Mouse (Mus musculus): ENCODE results near the gene Dennd1a.

Gene Dennd1a

GRCm38 (mm10) chr2:37814820-37815361, 472.3 kb downstream of the Dennd1a start:
- DNase-seq (ENCODE audit: low read depth), result no peak

- no peak for DNase-seq (ENCODE audit: low read depth)
Observed at GRCm38 (mm10) chr2:37812401-37812800, 474.8 kb downstream of the Dennd1a start.

- DNase-seq (ENCODE audit: low read depth), result no peak
Observed at GRCm38 (mm10) chr2:37811682-37812081, 475.5 kb downstream of the Dennd1a start.

DNA sequence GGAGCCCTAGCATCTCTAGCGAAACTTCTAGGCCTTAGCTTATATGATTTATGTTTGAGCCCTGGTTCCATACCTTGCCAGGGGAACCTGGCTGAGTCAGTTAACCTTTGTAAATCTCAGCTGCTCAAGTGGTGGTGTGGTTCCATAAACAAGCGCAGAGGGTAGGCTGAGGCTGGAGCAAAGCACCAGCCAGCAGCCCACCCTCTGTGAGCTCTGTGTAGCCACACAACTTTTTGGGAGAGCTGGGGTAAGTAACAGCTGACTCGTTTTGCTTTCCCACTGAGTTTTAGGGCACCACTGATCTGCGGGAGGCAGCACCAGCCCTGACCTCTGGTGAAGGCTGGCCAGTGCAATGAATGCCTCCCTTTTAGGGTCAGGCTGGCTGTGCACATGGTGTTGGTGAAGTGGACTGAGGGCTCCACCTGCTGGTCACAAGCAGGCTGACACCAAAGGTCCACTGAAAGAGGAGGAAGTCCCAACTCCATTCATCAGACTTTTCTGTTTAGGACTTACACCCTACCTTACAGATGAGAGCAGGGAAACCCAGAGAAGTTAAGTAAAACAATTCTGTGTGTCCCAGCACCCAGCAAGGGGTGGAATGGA, 484.5 kb downstream of the Dennd1a start:
- peak; percentile 83 for DNase-seq (ENCODE audit: low read depth)

DNA sequence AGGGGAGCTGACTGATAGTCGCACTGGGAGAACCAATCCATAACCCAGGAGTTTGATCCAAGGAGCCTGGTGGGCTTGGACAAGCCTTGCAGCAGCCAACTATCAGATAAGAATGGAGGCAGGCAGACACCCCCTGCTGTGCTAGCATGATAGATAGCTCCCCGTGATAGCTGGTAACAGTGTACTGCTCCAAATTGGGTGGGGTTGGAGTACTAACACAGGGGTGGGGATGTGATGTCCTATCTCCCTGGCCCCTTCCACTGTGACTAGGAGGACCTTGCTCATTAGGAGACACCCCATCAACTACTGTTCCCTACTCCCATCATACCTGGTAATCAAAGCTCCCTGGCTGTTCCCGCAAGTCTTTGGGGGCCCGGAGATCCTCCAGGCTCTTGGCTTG, 485.5 kb downstream of the Dennd1a start:
- no peak for DNase-seq (ENCODE audit: low read depth)

- DNase-seq (ENCODE audit: low read depth), result no peak
Observed at GRCm38 (mm10) chr2:37799137-37799536, 488.1 kb downstream of the Dennd1a start.

GRCm38 (mm10) chr2:37797046-37797445, 490.1 kb downstream of the Dennd1a start:
- no peak for DNase-seq (ENCODE audit: low read depth)

DNA sequence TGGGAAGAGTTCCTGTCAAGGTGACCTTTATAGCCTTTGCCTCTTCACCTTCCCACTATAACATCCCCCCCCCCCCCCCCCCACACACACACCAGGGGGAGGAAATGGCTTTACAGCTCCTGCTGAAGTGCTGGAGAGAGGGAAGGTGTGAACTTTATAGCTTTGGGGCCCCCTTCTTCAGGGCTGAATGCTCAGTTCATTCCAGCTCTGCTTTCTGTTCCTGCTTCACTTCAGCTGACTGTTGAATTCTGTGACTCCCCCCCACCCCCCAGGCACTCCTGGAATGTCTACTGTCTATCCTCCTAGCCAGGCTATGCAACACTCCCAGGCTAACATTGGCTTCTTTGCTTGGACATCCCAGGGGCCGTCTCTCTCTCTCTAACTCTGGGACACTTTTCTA, 491.2 kb downstream of the Dennd1a start:
- DNase-seq (ENCODE audit: low read depth), result no peak

DNA sequence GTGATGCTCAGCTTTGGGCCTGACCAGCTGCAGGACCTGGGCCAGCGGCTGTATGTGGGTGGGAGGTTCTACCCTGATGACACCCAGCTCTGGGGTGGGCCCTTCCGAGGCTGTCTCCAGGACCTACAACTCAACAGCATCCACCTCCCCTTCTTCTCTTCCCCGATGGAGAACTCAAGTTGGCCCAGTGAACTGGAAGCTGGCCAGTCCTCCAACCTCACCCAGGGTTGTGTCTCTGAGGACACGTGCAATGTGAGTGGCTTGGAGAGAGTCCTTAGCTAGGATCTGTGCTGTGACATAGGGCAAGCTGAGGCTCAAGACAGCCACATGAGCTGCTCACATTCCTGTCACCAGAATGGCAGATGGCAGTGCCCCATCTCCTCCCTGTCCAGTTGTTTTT, 495.9 kb downstream of the Dennd1a start:
- DNase-seq (ENCODE audit: low read depth), result no peak

DNA sequence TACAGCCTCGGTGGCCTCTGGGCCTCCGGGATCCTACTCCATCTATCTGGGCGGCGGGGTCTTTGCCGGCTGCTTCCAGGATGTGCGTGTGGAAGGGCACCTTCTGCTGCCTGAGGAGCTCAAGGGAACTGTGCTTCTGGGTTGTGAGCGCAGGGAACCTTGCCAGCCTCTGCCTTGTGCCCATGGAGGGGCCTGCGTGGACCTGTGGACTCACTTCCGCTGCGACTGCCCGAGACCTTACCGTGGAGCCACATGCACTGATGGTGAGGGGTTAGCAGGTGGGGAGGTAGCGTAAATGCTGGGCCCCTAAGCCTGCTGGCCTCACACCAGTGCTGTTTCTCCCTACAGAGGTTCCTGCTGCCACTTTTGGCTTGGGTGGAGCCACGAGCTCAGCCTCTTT, 496.5 kb downstream of the Dennd1a start:
- no peak for DNase-seq (ENCODE audit: low read depth)

DNA sequence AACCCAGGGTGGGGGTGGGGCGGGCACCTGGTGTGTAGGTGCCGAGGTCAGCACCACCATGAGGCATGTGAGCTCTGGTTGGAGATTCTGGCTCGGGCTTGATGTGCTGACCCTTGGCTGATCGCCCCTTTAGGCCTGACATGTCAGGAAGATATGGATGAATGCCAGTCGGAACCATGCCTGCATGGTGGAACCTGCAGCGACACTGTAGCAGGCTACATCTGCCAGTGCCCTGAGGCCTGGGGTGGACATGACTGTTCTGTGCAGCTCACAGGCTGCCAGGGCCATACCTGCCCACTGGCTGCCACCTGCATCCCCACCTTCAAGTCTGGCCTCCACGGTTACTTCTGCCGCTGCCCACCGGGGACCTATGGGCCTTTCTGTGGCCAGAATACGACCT, 497.2 kb downstream of the Dennd1a start:
- no peak for DNase-seq (ENCODE audit: low read depth)

GRCm38 (mm10) chr2:37789029-37789428, 498.2 kb downstream of the Dennd1a start:
- DNase-seq (ENCODE audit: low read depth), result no peak

DNA sequence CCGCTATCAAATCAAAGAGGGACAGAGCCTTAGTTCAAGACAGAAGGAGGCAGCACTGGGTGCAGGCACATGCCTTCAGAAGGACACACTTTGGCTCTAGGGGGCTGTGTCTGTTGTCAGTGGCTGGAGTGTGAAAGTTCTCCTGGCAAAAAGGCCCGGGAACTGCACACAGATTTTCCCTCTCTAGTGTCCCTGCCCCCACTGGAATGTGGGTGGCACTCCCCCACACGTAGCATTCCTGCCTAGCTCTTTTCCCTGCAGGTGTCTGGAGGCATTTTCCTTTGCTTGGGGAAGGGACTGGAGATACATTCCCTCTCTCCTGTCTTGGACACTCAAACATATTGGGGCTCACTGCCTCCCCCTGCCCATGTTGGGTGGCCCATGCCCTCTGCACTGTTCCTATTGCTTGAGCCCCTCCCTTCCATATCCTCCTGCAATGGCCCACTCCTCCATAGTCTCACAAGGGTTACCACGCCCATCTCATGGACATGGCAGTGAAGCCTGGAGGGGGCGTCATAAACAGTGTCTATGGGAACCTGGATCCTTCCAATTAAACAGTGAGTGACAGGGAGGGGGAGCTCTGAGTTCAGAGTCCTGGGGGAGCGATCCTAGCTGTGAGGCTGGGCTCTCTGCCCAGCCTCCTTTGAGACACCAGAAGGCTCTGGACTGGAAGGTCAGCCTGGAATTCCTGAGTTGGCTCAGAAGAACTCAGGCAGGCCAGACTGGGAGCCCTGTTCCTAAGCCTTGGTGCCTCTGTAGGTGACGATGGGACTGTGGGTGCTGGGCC, 498.8 kb downstream of the Dennd1a start:
- no peak for DNase-seq (ENCODE audit: low read depth)

DNA sequence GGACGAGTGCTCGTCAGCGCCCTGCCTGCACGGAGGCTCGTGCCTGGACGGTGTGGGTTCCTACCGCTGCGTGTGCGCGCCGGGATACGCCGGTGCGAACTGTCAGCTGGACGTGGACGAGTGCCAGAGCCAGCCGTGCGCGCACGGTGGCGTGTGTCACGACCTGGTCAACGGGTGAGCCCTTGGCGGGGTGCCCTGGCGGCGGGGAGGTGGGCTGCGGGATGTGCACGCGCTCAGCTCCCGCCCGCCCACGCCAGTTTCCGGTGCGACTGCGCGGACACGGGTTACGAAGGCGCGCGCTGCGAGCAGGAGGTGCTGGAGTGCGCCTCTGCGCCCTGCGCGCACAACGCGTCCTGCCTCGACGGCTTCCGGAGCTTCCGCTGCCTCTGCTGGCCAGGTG, 500.7 kb downstream of the Dennd1a start:
- no peak for DNase-seq (ENCODE audit: low read depth)

DNA sequence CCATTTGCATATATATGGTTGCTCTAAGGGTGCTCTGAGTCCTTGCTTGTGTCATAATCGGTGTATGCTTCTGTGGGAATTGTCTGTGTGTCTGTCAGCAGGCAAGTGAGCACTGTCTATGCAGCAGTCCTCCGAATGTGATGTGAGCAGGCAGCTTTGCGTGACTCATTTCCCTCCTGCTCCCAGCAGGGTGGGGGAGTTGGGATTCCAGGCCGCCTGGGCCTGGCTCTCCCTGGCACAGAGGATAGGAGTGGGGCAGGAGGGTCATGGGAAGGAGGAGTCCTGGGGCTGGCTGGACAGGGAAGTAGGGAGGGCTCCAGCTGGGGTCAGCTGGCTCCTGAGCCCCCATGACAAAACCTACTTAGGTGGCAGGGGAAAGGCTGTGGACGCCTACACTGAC, 502.7 kb downstream of the Dennd1a start:
- no peak for DNase-seq (ENCODE audit: low read depth)

- no peak for DNase-seq (ENCODE audit: low read depth)
Observed at GRCm38 (mm10) chr2:37782002-37782401, 505.2 kb downstream of the Dennd1a start.

DNA sequence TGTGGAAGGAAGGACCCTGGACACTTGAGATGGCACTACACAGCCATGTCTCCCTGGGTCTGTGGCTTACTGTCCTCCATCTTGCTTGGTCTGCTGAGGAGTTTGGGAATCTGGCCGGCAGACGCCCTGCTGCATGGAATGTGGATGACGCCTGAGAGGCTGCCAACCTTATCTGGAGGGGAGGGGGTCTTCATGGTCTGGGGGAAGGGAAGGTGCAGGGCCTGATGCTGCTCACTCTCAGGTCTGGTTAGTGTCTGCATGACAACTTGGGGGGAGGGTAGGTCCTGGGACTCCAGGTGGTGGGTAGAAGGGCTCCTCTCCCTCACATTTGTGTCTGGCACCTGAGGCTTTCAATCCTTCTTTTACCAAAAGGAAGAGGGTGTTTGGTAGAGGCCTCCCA, 505.8 kb downstream of the Dennd1a start:
- DNase-seq (ENCODE audit: low read depth), result no peak

GRCm38 (mm10) chr2:37780270-37780929, 506.8 kb downstream of the Dennd1a start:
- peak; percentile 67 for DNase-seq (ENCODE audit: low read depth)

GRCm38 (mm10) chr2:37777958-37778720, 509.1 kb downstream of the Dennd1a start:
- DNase-seq (ENCODE audit: low read depth), result no peak

GRCm38 (mm10) chr2:37776611-37777411, 510.4 kb downstream of the Dennd1a start:
- no peak for DNase-seq (ENCODE audit: low read depth)

GRCm38 (mm10) chr2:37776016-37776415, 511.2 kb downstream of the Dennd1a start, which contains the start of gene Crb2:
Gene Crb2, plus strand, starts transcription at chr2:37776249.
- no peak for DNase-seq (ENCODE audit: low read depth)

All from 416B (cell line).